Mouse (Mus musculus) embryonic facial prominence, embryonic 12.5 days (tissue): ENCODE data around the gene Ush1g. TPM values are rescaled to one million over a fixed set of nuclear protein-coding genes. Genes with fewer than 3 reads are reported as not detected.

Experiments used
- ATAC-seq: fragments of 200-750 bp; cut with Nextera tagmentation; 2 replicates; pipeline ENCODE4 v1.8.0; 2017; ENCODE audit not compliant: insufficient number of reproducible peaks, insufficient read depth, low FRiP score, low TSS enrichment
- H3K27ac ChIP-seq: fragments of 300-500 bp; sonication (generic); 2 replicates; pipeline ENCODE4 v1.5.1; 2016; ENCODE audit warnings: mild to moderate bottlenecking
- H3K27me3 ChIP-seq: fragments of 300-500 bp; sonication (generic); 2 replicates; pipeline ENCODE4 v1.6.1; 2016; ENCODE audit warnings: mild to moderate bottlenecking, moderate library complexity
- H3K36me3 ChIP-seq: fragments of 300-500 bp; sonication (generic); 2 replicates; pipeline ENCODE4 v1.6.1; 2016; ENCODE audit warnings: mild to moderate bottlenecking
- H3K4me1 ChIP-seq: fragments of 300-500 bp; sonication (generic); 2 replicates; pipeline ENCODE4 v1.6.1; 2016
- H3K4me2 ChIP-seq: fragments of 300-500 bp; sonication (generic); replicated peaks from 2 replicates; pipeline ENCODE4 v1.6.1; 2016; ENCODE audit warnings: mild to moderate bottlenecking, moderate library complexity
- H3K4me3 ChIP-seq: fragments of 300-500 bp; sonication (generic); 2 replicates; pipeline ENCODE4 v1.5.1; 2016; ENCODE audit warnings: mild to moderate bottlenecking
- H3K9ac ChIP-seq: fragments of 300-500 bp; sonication (generic); 2 replicates; pipeline ENCODE4 v1.6.1; 2016; ENCODE audit warnings: mild to moderate bottlenecking, moderate library complexity
- H3K9me3 ChIP-seq: fragments of 300-500 bp; sonication (generic); 2 replicates; pipeline ENCODE4 v1.6.1; 2016; ENCODE audit warnings: mild to moderate bottlenecking, moderate library complexity
- WGBS: fragments of 180-500 bp; shearing (Covaris S2); methylation state at CpG from one replicate; pipeline ENCODE4 v1.1.7; 2016; 5-methylcytosine and 5-hydroxymethylcytosine counted together
- polyA plus RNA-seq: library from polyadenylated mRNA; unstranded; fragments of >200 nt; fragmentation: Nextera tagmentation; extraction: Ambion mirVana; gene quantifications from 2 replicates; pipeline ENCODE4 v1.2.1, GENCODE M21; 2016

Gene Ush1g
- polyA plus RNA-seq, 1 experiment from 2014 or later = 0.10 TPM

DNA sequence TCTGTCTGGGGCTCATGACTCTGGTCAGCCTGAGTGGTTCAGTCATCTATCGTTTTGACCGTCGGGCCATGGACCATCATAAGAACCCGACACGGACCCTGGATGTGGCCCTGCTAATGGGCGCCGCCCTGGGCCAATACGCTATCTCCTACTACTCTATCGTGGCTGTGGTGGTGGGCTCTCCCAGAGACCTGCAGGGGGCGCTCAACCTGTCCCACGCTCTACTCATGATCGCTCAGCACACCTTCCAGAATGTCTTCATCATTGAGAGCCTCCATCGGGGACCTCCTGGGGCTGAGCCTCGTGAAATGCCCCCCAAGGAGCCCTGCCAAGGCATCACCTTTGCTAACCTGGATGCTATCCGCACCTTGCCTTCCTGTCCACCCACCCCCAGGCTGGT is 7.5 kb upstream of the Ush1g start:
- no peak overlapping the region for H3K4me3 ChIP-seq
- peaks cover 64% of the 10 kb centered on the region for H3K27me3 ChIP-seq
- no peak for ATAC-seq
- no peak overlapping the region for H3K27ac ChIP-seq
- H3K36me3 ChIP-seq = no peaks in the 10 kb centered on the region
- H3K9me3 ChIP-seq = no peaks in the 10 kb centered on the region
- peaks cover 1% of the 10 kb centered on the region; the same call in 1 of the 2 replicates for H3K4me1 ChIP-seq
- 64% methylated on average over 15 of the region's 15 CpGs for WGBS
- no peak overlapping the region for H3K4me2 ChIP-seq
- no peak overlapping the region for H3K9ac ChIP-seq

DNA sequence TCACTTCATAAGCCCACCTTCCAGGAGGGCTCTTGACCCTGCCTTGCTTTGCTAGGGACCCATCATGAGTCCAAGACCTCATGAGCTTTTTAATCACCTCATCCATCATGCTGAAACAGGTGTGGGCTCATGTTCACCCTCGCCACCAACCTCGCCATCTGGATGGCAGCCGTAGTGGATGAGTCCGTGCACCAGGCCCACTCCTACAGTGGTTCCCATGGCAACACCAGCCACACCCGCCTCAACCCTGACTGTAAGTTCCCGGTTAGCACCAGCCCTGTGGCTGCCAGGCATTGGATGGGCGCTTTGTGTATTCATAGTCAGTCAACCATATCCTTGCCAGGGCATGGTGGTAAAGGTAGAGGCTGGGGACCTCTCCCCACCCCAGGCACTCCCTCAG is 4.9 kb upstream of the Ush1g start:
- Histone ChIP-seq H3K9ac (no peak overlapping the region), H3K4me3 (no peak overlapping the region), H3K9me3 (no peaks in the 10 kb centered on the region), H3K4me1 (peaks cover 7% of the 10 kb centered on the region), H3K27me3 (peaks cover 64% of the 10 kb centered on the region), H3K27ac (no peak overlapping the region), H3K4me2 (no peak overlapping the region), H3K36me3 (no peaks in the 10 kb centered on the region)
- WGBS = 71% methylated on average over 7 of the region's 7 CpGs
- no peak for ATAC-seq

- Histone ChIP-seq H3K27me3 (peaks cover 85% of the 10 kb centered on the region), H3K9me3 (no peaks in the 10 kb centered on the region), H3K4me2 (no peak overlapping the region), H3K4me3 (no peak overlapping the region), H3K4me1 (peaks cover 8% of the 10 kb centered on the region), H3K27ac (no peak overlapping the region), H3K9ac (no peak overlapping the region), H3K36me3 (no peaks in the 10 kb centered on the region)
- WGBS = 22% methylated on average over 31 of the region's 32 CpGs
- no peak for ATAC-seq
Measured at GRCm38 (mm10) chr11:115323354-115323753, 1.5 kb upstream of the Ush1g start.

DNA sequence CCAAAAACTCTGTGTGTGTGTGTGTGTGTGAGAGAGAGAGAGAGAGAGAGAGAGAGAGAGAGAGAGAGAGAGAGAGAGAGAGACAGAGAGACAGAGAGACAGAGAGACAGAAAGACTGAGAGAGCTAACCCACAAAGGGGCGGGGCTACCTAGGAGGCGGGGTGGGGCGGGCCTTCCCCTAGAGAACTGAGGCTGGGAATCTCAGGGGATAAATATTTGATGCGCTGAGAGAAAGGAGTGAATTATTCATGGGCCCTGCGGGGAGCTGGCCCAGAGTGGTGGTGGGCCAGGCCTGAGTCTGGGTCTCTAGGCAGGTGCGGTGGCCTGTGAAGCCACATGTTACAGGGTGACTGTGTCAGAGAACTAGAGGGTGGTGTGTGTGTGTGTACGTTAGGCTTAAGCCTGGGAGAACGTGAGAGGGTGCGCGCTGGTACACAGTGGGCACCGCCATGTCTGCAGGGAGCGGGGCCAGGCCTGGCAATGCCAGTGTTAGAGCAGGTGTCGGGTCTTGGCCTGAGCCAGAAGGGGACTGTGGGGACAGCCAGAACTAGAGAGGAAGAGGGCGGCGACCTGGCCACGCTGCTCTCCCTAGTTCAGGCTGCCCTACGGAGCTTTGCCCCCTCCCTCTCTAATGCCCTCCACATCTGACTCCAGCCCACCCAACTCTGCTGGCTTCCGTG is 2.0 kb downstream of the Ush1g start:
- peaks cover 8% of the 10 kb centered on the region for H3K4me1 ChIP-seq
- WGBS = 4% methylated on average over 15 of the region's 18 CpGs

DNA sequence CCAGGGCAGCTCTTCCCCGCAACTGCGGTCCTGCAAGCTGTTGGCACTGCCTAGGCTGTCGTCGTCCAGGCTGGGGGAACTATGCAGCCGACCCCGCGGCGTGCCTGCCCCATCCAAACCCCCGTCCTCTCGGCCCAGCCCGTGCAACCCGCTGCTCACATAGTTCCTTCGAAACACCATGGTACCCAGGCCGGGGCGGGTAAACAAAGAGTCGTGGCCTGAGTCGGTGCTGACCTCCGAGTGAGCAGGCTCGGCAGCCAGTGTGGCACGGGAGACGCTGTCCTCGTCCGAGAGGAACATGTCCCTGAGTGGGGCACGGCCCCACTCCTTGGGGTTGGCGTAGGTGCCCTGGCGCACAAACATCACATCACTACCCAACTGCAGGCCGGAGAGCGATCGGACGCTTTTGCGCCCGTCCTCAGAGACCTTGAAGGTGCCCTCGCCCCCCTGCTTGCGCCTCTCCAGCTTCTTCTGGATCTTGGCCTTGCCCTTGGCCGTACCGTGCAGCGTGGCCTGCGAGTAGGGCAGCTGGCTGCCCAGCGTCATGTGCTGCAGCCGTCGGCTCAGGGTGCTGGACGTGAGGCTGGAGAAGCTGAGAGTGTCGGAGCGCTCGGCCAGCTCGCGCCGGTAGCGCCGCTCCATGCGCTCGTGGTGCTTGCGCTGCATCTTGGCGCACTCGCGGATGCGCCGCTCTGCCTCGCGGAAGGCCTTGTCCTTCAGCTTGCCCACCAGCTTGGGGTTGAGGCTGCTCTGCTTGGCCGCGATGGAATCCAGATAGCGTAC is 3.4 kb downstream of the Ush1g start:
- Histone ChIP-seq H3K4me1 (peaks cover 8% of the 10 kb centered on the region), H3K27me3 (peaks cover 99% of the 10 kb centered on the region), H3K36me3 (no peaks in the 10 kb centered on the region), H3K4me3 (no peak overlapping the region), H3K9ac (no peak overlapping the region), H3K9me3 (no peaks in the 10 kb centered on the region), H3K27ac (no peak overlapping the region), H3K4me2 (0 out of 2 replicates have a peak overlapping the region, but pooled peaks have one; percentile 8)
- WGBS = 3% methylated on average over 63 of the region's 63 CpGs
- ATAC-seq = no peak

More for the DNA sequence above, 2.0 kb downstream of the Ush1g start:
- no peak overlapping the region for H3K4me2 ChIP-seq
- no peak overlapping the region for H3K27ac ChIP-seq
- no peaks in the 10 kb centered on the region for H3K9me3 ChIP-seq
- H3K4me3 ChIP-seq = no peak overlapping the region
- no peak overlapping the region for H3K9ac ChIP-seq
- H3K27me3 ChIP-seq = peaks cover 100% of the 10 kb centered on the region
- no peaks in the 10 kb centered on the region for H3K36me3 ChIP-seq
- no peak for ATAC-seq

GRCm38 (mm10) chr11:115317204-115317603 is 4.6 kb downstream of the Ush1g start:
- Histone ChIP-seq H3K27ac (no peak overlapping the region), H3K9ac (no peak overlapping the region), H3K4me3 (no peak overlapping the region), H3K9me3 (no peaks in the 10 kb centered on the region), H3K36me3 (no peaks in the 10 kb centered on the region), H3K4me2 (no peak overlapping the region), H3K4me1 (peaks cover 6% of the 10 kb centered on the region), H3K27me3 (peaks cover 97% of the 10 kb centered on the region)
- 51% methylated on average over 7 of the region's 7 CpGs for WGBS
- no peak for ATAC-seq

GRCm38 (mm10) chr11:115314249-115314648 is 7.6 kb downstream of the Ush1g start:
- H3K4me2 ChIP-seq = no peak overlapping the region
- ATAC-seq = no peak
- H3K4me1 ChIP-seq = no peaks in the 10 kb centered on the region
- 45% methylated on average over 2 of the region's 2 CpGs for WGBS
- no peak overlapping the region for H3K4me3 ChIP-seq
- H3K36me3 ChIP-seq = no peaks in the 10 kb centered on the region
- H3K9ac ChIP-seq = no peak overlapping the region
- H3K27ac ChIP-seq = no peak overlapping the region
- H3K27me3 ChIP-seq = peaks cover 71% of the 10 kb centered on the region
- no peaks in the 10 kb centered on the region for H3K9me3 ChIP-seq

DNA sequence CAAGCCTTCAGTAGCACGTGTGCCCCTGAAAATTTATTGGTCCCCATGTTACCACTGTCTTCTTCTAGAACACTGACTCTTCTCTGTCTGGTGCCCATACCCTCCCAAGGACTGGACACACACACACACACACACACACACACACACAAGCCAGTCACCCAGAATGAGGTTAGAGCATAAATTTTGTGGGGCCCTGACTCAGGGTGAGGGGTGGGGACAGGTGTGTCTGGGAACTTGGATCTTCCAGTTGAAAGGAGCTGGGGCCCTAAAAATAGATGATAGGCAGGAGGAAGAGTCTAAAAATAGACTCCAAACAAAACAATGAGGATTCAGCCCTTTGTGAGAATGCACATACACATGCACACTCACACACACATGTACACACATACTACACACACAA is 13.1 kb downstream of the Ush1g start:
- WGBS = 85% methylated on average over 1 of the region's 1 CpGs
- H3K4me2 ChIP-seq = no peak overlapping the region

DNA sequence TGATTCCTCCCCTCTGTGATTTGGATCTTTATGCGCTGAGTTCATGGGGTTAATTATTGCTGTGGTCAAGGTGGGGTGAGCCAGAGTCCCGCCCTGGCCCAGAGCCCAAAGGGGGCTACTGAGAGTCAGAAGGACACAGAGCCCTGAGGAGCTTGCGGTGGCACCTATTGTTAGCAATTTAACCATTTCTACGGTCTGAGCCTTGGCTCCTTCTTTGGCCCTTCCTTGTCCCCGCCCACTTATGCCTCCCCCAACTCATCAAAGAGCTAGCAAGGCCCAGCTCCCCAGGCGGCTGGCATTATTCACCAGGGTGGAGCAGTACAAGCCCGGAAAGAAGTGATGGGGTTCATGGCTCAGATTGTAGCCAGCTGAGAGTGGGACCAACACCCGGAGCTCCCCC is 15.0 kb downstream of the Ush1g start, which contains the start of gene Otop2:
Otop2 (plus strand) TSS at position 301 of the 400 bp plus-strand sequence.
- no peak within 1 kb of the TSS for H3K9ac ChIP-seq
- WGBS = 23% methylated on average over 8 of the region's 8 CpGs
- H3K9me3 ChIP-seq = no peaks in the 10 kb centered on the region
- H3K4me2 ChIP-seq = no peak within 1 kb of the TSS
- peaks cover 19% of the 10 kb centered on the region for H3K27me3 ChIP-seq
- no peak for ATAC-seq
- H3K36me3 ChIP-seq = no peaks in the 10 kb centered on the region
- H3K27ac ChIP-seq = no peak within 1 kb of the TSS
- no peak within 1 kb of the TSS for H3K4me3 ChIP-seq
- 0 out of 2 replicates have a peak, but pooled peaks cover 2% of the 10 kb centered on the region for H3K4me1 ChIP-seq

More for the DNA sequence above, 13.1 kb downstream of the Ush1g start:
- Histone ChIP-seq H3K9ac (no peak overlapping the region), H3K27me3 (peaks cover 36% of the 10 kb centered on the region), H3K4me3 (no peak overlapping the region), H3K9me3 (no peaks in the 10 kb centered on the region), H3K36me3 (no peaks in the 10 kb centered on the region), H3K27ac (no peak overlapping the region), H3K4me1 (0 out of 2 replicates have a peak, but pooled peaks cover 2% of the 10 kb centered on the region)
- ATAC-seq = no peak

GRCm38 (mm10) chr11:115303167-115303566 is 18.7 kb downstream of the Ush1g start:
- WGBS = 72% methylated on average over 8 of the region's 8 CpGs
- H3K27me3 ChIP-seq = peaks cover 35% of the 10 kb centered on the region
- 0 out of 2 replicates have a peak, but pooled peaks cover 2% of the 10 kb centered on the region for H3K4me1 ChIP-seq
- H3K27ac ChIP-seq = no peak overlapping the region
- ATAC-seq = no peak
- peaks cover 6% of the 10 kb centered on the region; the same call in 1 of the 2 replicates for H3K9me3 ChIP-seq
- H3K4me2 ChIP-seq = no peak overlapping the region
- no peak overlapping the region for H3K9ac ChIP-seq
- no peak overlapping the region for H3K4me3 ChIP-seq
- no peaks in the 10 kb centered on the region for H3K36me3 ChIP-seq

DNA sequence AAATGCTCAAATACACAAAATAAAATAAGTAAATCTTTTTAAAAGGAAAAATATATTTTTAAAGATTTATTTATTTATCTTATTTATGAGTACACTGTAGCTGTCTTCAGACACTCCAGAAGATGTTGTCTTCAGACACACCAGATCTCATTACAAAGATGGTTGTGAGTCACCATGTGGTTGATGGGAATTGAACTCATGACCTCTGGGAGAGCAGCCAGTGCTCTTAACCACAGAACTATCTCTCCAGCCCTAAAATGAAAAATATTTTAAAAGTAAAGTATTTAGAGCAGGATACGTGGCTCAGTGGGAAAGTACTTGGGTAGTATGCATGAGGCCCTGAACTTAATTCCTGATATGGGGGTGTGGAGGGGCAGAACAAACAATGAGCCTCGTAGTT is 20.5 kb downstream of the Ush1g start:
- peaks cover 8% of the 10 kb centered on the region; the same call in 1 of the 2 replicates for H3K4me1 ChIP-seq
- no peak overlapping the region for H3K9ac ChIP-seq
- WGBS = 88% methylated on average over 2 of the region's 2 CpGs
- peaks cover 6% of the 10 kb centered on the region; the same call in 1 of the 2 replicates for H3K9me3 ChIP-seq
- no peak overlapping the region for H3K27ac ChIP-seq
- H3K4me3 ChIP-seq = no peak overlapping the region
- H3K27me3 ChIP-seq = peaks cover 39% of the 10 kb centered on the region
- no peak overlapping the region for H3K4me2 ChIP-seq
- H3K36me3 ChIP-seq = no peaks in the 10 kb centered on the region
- no peak for ATAC-seq

DNA sequence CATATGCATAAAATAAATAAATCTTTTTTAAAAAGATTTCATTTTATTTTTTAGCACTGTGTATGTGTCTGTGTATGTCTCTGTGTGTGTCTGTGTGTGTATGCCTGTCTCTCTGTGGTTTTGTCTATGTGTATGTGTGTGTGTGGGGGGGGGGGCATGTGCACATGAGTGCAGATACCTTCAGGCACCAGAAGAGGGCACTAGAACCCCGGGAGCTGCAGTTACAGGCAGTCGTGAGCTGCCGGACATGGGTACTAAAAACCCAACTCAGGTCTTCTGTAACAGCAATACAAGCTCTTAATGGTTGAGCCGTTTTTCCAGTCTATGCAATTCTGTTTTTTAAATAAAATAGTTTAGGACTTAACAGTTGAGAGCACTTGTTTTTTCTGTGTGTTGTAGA is 21.1 kb downstream of the Ush1g start:
- WGBS = 79% methylated on average over 4 of the region's 4 CpGs
- Histone ChIP-seq H3K27me3 (peaks cover 40% of the 10 kb centered on the region), H3K27ac (no peak overlapping the region), H3K4me2 (no peak overlapping the region), H3K36me3 (no peaks in the 10 kb centered on the region), H3K4me3 (no peak overlapping the region), H3K4me1 (peaks cover 8% of the 10 kb centered on the region; the same call in 1 of the 2 replicates), H3K9ac (no peak overlapping the region), H3K9me3 (peaks cover 6% of the 10 kb centered on the region; the same call in 1 of the 2 replicates)
- no peak for ATAC-seq
